Mouse (Mus musculus) intestine, postnatal 0 days (tissue): ENCODE measurements around the gene Ccl7. TPM values are rescaled to one million over a fixed set of nuclear protein-coding genes. Genes with fewer than 3 reads are reported as not detected.

Experiments
- ATAC-seq: fragments of 200-750 bp; cut with Nextera tagmentation; 2 replicates; pipeline ENCODE4 v1.8.0; 2017; ENCODE audit warnings: mild to moderate bottlenecking, moderate TSS enrichment, moderate library complexity
- H3K27ac ChIP-seq: fragments of 300-500 bp; sonication (generic); 2 replicates; pipeline ENCODE4 v1.5.1; 2014; ENCODE audit warnings: mild to moderate bottlenecking, low read depth, low read length, moderate library complexity
- H3K27me3 ChIP-seq: fragments of 300-500 bp; sonication (generic); replicated peaks from 2 replicates; pipeline ENCODE4 v1.6.1; 2014; ENCODE audit warnings: low read length, mixed read lengths; ENCODE audit not compliant: control insufficient read depth, insufficient read depth
- H3K36me3 ChIP-seq: fragments of 300-500 bp; sonication (generic); 2 replicates; pipeline ENCODE4 v1.6.1; 2014; ENCODE audit warnings: mild to moderate bottlenecking, moderate library complexity; ENCODE audit not compliant: control insufficient read depth, insufficient read depth
- H3K4me1 ChIP-seq: fragments of 300-500 bp; sonication (generic); replicated peaks from 2 replicates; pipeline ENCODE4 v1.6.1; 2014; ENCODE audit warnings: antibody characterized with exemption, low read length, mixed read lengths; ENCODE audit not compliant: control insufficient read depth, insufficient read depth
- H3K4me2 ChIP-seq: fragments of 300-500 bp; sonication (generic); replicated peaks from 2 replicates; pipeline ENCODE4 v1.6.1; 2014; ENCODE audit warnings: low read depth, mild to moderate bottlenecking, moderate library complexity
- H3K4me3 ChIP-seq: fragments of 300-500 bp; sonication (generic); 2 replicates; pipeline ENCODE4 v1.5.1; 2014; ENCODE audit warnings: low read depth, low read length
- H3K9ac ChIP-seq: fragments of 300-500 bp; sonication (generic); 2 replicates; pipeline ENCODE4 v1.6.1; 2014; ENCODE audit warnings: mild to moderate bottlenecking, low read depth, low read length
- H3K9me3 ChIP-seq: fragments of 300-500 bp; sonication (generic); 2 replicates; pipeline ENCODE4 v1.6.1; 2016; ENCODE audit warnings: mixed run types; ENCODE audit not compliant: control insufficient read depth
- CTCF ChIP-seq: sonication (generic); IDR thresholded peaks from 2 replicates; pipeline ENCODE4 v1.5.1; 2016; ENCODE audit warnings: low read depth, mild to moderate bottlenecking, control low read depth, antibody characterized with exemption, moderate library complexity
- WGBS: fragments of 180-500 bp; shearing (Covaris S2); extraction: QIAGEN DNeasy Blood & Tissue Kit; methylation state at CpG from one replicate; pipeline ENCODE4 v1.1.7; 2014; 5-methylcytosine and 5-hydroxymethylcytosine counted together
- polyA plus RNA-seq: library from polyadenylated mRNA; unstranded; fragments of >200 nt; fragmentation: Nextera tagmentation; extraction: Ambion mirVana; gene quantifications from 2 replicates; pipeline ENCODE4 v1.2.1, GENCODE M21; 2015

Ccl7 gene
- polyA plus RNA-seq, 1 experiment from 2014 or later: 2.6 TPM

GRCm38 (mm10) chr11:82032678-82033344, 12.7 kb upstream of the Ccl7 start:
- Histone ChIP-seq H3K4me3 (no peak overlapping the region), H3K4me1 (no peaks in the 10 kb centered on the region), H3K9ac (no peak overlapping the region), H3K4me2 (no peak overlapping the region), H3K36me3 (no peaks in the 10 kb centered on the region), H3K27me3 (no peaks in the 10 kb centered on the region), H3K27ac (0 out of 2 replicates have a peak overlapping the region, but pooled peaks have one; percentile 8), H3K9me3 (no peaks in the 10 kb centered on the region)
- ATAC-seq: no peak
- TF ChIP-seq CTCF: no peak
- 36% methylated on average over 8 of the region's 8 CpGs for WGBS

- H3K9ac ChIP-seq: no peak overlapping the region
- H3K36me3 ChIP-seq: no peaks in the 10 kb centered on the region
- H3K27me3 ChIP-seq: no peaks in the 10 kb centered on the region
- WGBS: 81% methylated on average over 7 of the region's 7 CpGs
- no peak overlapping the region for H3K4me2 ChIP-seq
- no peak for ATAC-seq
- no peak overlapping the region for H3K27ac ChIP-seq
- H3K4me1 ChIP-seq: no peaks in the 10 kb centered on the region
- TF ChIP-seq CTCF: no peak
- H3K9me3 ChIP-seq: no peaks in the 10 kb centered on the region
- no peak overlapping the region for H3K4me3 ChIP-seq
These were observed 11.1 kb upstream of the Ccl7 start for GRCm38 (mm10) chr11:82034446-82034845.

- 33% methylated on average over 5 of the region's 5 CpGs for WGBS
- Histone ChIP-seq H3K4me2 (no peak within 1 kb of the TSS), H3K9me3 (no peaks in the 10 kb centered on the region), H3K9ac (no peak within 1 kb of the TSS), H3K4me3 (no peak within 1 kb of the TSS), H3K36me3 (no peaks in the 10 kb centered on the region), H3K27me3 (no peaks in the 10 kb centered on the region), H3K27ac (no peak within 1 kb of the TSS), H3K4me1 (no peaks in the 10 kb centered on the region)
- no peak for ATAC-seq
- no peak for TF ChIP-seq CTCF
These were observed 10.2 kb upstream of the Ccl7 start, which contains the start of gene Ccl2 for GRCm38 (mm10) chr11:82035356-82035755. Gene Ccl2 (plus strand): TSS chr11:82035571.

GRCm38 (mm10) chr11:82035857-82036256, 9.7 kb upstream of the Ccl7 start:
- no peaks in the 10 kb centered on the region for H3K4me1 ChIP-seq
- TF ChIP-seq CTCF: no peak
- no peaks in the 10 kb centered on the region for H3K9me3 ChIP-seq
- H3K27ac ChIP-seq: no peak overlapping the region
- ATAC-seq: no peak
- H3K4me2 ChIP-seq: no peak overlapping the region
- no peak overlapping the region for H3K9ac ChIP-seq
- H3K27me3 ChIP-seq: no peaks in the 10 kb centered on the region
- 84% methylated on average over 2 of the region's 2 CpGs for WGBS
- H3K36me3 ChIP-seq: no peaks in the 10 kb centered on the region
- H3K4me3 ChIP-seq: no peak overlapping the region

- WGBS: 19% methylated on average over 2 of the region's 2 CpGs
- Histone ChIP-seq H3K9me3 (no peaks in the 10 kb centered on the region), H3K36me3 (no peaks in the 10 kb centered on the region), H3K27ac (no peak within 1 kb of the TSS), H3K27me3 (no peaks in the 10 kb centered on the region), H3K9ac (no peak within 1 kb of the TSS), H3K4me1 (no peaks in the 10 kb centered on the region), H3K4me2 (no peak within 1 kb of the TSS), H3K4me3 (no peak within 1 kb of the TSS)
- TF ChIP-seq CTCF: peak; percentile 50
- no peak for ATAC-seq
These were observed 7.0 kb upstream of the Ccl7 start, which contains the start of gene Gm17268 for GRCm38 (mm10) chr11:82038535-82038934. Gene Gm17268 (minus strand): TSS chr11:82038562.

GRCm38 (mm10) chr11:82039132-82039660, 6.3 kb upstream of the Ccl7 start:
- TF ChIP-seq CTCF: no peak
- 62% methylated on average over 3 of the region's 3 CpGs for WGBS
- H3K4me1 ChIP-seq: no peaks in the 10 kb centered on the region

More at GRCm38 (mm10) chr11:82039132-82039660, 6.3 kb upstream of the Ccl7 start:
- H3K4me2 ChIP-seq: no peak overlapping the region
- no peaks in the 10 kb centered on the region for H3K27me3 ChIP-seq
- H3K4me3 ChIP-seq: no peak overlapping the region
- H3K27ac ChIP-seq: no peak overlapping the region
- no peaks in the 10 kb centered on the region for H3K9me3 ChIP-seq
- ATAC-seq: no peak
- no peak overlapping the region for H3K9ac ChIP-seq
- no peaks in the 10 kb centered on the region for H3K36me3 ChIP-seq
